Mouse (Mus musculus) ES-E14 (cell line): ENCODE results near the gene Ces1b. TPM values are rescaled to one million over a fixed set of nuclear protein-coding genes. Genes with fewer than 3 reads are reported as not detected.

Source experiments
- DNase-seq: peaks from one replicate; pipeline ENCODE4 v3.0.0-alpha.2; 2013; ENCODE audit warnings: low read depth, low spot score
- H3K27ac ChIP-seq: 2 replicates; pipeline ENCODE4 v1.5.1; 2012; ENCODE audit warnings: low read depth, mild to moderate bottlenecking, low read length, moderate library complexity, mixed read lengths; ENCODE audit not compliant: poor library complexity, insufficient read depth, severe bottlenecking
- H3K36me3 ChIP-seq: 2 replicates; pipeline ENCODE4 v1.6.1; 2012; ENCODE audit warnings: mild to moderate bottlenecking, low read length, moderate library complexity, mixed read lengths; ENCODE audit not compliant: control insufficient read depth, poor library complexity, insufficient read depth, severe bottlenecking
- H3K4me1 ChIP-seq, 2 experiments: fragments of 150-350 bp in 1 of 2; sonication (generic) in 1 of 2; 2 replicates each; pipeline ENCODE4 v1.6.1; 2012; ENCODE audit warnings: low read length in 2 of 2, mild to moderate bottlenecking in 1 of 2, mixed read lengths in 1 of 2; ENCODE audit not compliant: control insufficient read depth in 2 of 2, insufficient read depth in 2 of 2, poor library complexity in 1 of 2
- H3K4me3 ChIP-seq, 2 experiments: fragments of 150-350 bp in 1 of 2; sonication (generic) in 1 of 2; 2 replicates each; pipeline ENCODE4 v1.5.1; 2012; ENCODE audit warnings: low read length in 2 of 2, low read depth in 1 of 2, mild to moderate bottlenecking in 1 of 2, mixed read lengths in 1 of 2; ENCODE audit not compliant: insufficient read depth in 1 of 2, poor library complexity in 1 of 2, severe bottlenecking in 1 of 2
- H3K9ac ChIP-seq: 2 replicates; pipeline ENCODE4 v1.6.1; 2012; ENCODE audit warnings: low read depth, mild to moderate bottlenecking, low read length, mixed read lengths; ENCODE audit not compliant: poor library complexity, insufficient read depth, severe bottlenecking
- H3K9me3 ChIP-seq: fragments of 150-350 bp; sonication (generic); 2 replicates; pipeline ENCODE4 v1.6.1; 2012; ENCODE audit warnings: low read depth, mild to moderate bottlenecking, low read length; ENCODE audit not compliant: control insufficient read depth, insufficient read depth
- CHD2 ChIP-seq: IDR thresholded peaks from 2 replicates; pipeline ENCODE4 v1.6.1; 2014; ENCODE audit warnings: mild to moderate bottlenecking, low read depth, low read length, inconsistent platforms
- HCFC1 ChIP-seq: IDR thresholded peaks from 2 replicates; pipeline ENCODE4 v1.6.1; 2012; ENCODE audit warnings: low read length, inconsistent platforms, borderline replicate concordance; ENCODE audit not compliant: insufficient read depth
- MAFK ChIP-seq: IDR thresholded peaks from 2 replicates; pipeline ENCODE4 v1.6.1; 2014; ENCODE audit warnings: mild to moderate bottlenecking, low read depth, low read length, inconsistent platforms; ENCODE audit not compliant: insufficient read depth
- ZC3H11A ChIP-seq: IDR thresholded peaks from 2 replicates; pipeline ENCODE4 v1.6.1; 2012; ENCODE audit warnings: low read depth, mild to moderate bottlenecking, inconsistent platforms, low read length, borderline replicate concordance
- ZNF384 ChIP-seq: IDR thresholded peaks from 2 replicates; pipeline ENCODE4 v1.6.1; 2012; ENCODE audit warnings: low read depth, low read length, inconsistent platforms
- in situ Hi-C, 2 experiments: fragments of 600-800 bp; cut with MboI; formaldehyde crosslinking; loops; one replicate each; pipeline ENCODE4 v1.15.1; 2025; ENCODE audit warnings: low sequenced_read_pairs in 2 of 2, inconsistent platforms in 1 of 2; ENCODE audit not compliant: unreplicated experiment in 2 of 2
- total RNA-seq: library from RNA; depleted of rRNA; stranded (reverse); fragments of 300-350 nt; gene quantifications from 2 replicates; pipeline ENCODE4 v1.2.3, GENCODE M21; 2012; rRNA removed

Gene Ces1b
- total RNA-seq, 1 experiment: 0.18 TPM

GRCm38 (mm10) chr8:93021738-93022137, 58.1 kb downstream of the Ces1b start:
- Histone ChIP-seq H3K36me3 (no peaks in the 10 kb centered on the region), H3K27ac (no peak overlapping the region), H3K4me1 (no peaks in the 10 kb centered on the region), H3K9me3 (no peaks in the 10 kb centered on the region), H3K4me3 (no peak overlapping the region), H3K9ac (no peak overlapping the region)
- no peak for DNase-seq
- no peak for TF ChIP-seq MAFK
- TF ChIP-seq ZNF384: no peak
- no peak for TF ChIP-seq HCFC1
- no peak for TF ChIP-seq CHD2
- no peak for TF ChIP-seq ZC3H11A
- in situ Hi-C loops: loop anchor here in 1 of 2 experiments (25.0 kb wide), 1 partner anchor 391 kb away; no protein-coding TSS in a partner anchor

GRCm38 (mm10) chr8:93014300-93014699, 65.5 kb downstream of the Ces1b start:
- DNase-seq: no peak
- no peak overlapping the region for H3K4me3 ChIP-seq
- no peak overlapping the region for H3K9ac ChIP-seq
- in situ Hi-C loops: loop anchor here (5.0 to 25.0 kb wide), 5 partner anchors 81 to 401 kb away; no protein-coding TSS in a partner anchor
- no peaks in the 10 kb centered on the region for H3K9me3 ChIP-seq
- H3K4me1 ChIP-seq: no peaks in the 10 kb centered on the region
- no peaks in the 10 kb centered on the region for H3K36me3 ChIP-seq
- TF ChIP-seq ZNF384 (no peak), CHD2 (no peak), HCFC1 (no peak), ZC3H11A (no peak), MAFK (no peak)
- no peak overlapping the region for H3K27ac ChIP-seq

GRCm38 (mm10) chr8:93012226-93012625, 67.6 kb downstream of the Ces1b start:
- no peak for DNase-seq
- Histone ChIP-seq H3K4me3 (no peak overlapping the region), H3K36me3 (no peaks in the 10 kb centered on the region), H3K9me3 (no peaks in the 10 kb centered on the region), H3K27ac (no peak overlapping the region), H3K4me1 (no peaks in the 10 kb centered on the region), H3K9ac (no peak overlapping the region)
- no peak for TF ChIP-seq HCFC1
- TF ChIP-seq ZNF384: no peak
- no peak for TF ChIP-seq MAFK
- no peak for TF ChIP-seq CHD2
- TF ChIP-seq ZC3H11A: no peak
- in situ Hi-C loops: loop anchor here (5.0 to 25.0 kb wide), 5 partner anchors 83 to 403 kb away; no protein-coding TSS in a partner anchor

GRCm38 (mm10) chr8:93011439-93011838, 68.4 kb downstream of the Ces1b start:
- no peak overlapping the region for H3K9ac ChIP-seq
- peak; percentile 37 for DNase-seq
- no peak for TF ChIP-seq HCFC1
- peak; percentile 61; the same call in 1 of the 2 replicates for TF ChIP-seq ZC3H11A
- H3K36me3 ChIP-seq: no peaks in the 10 kb centered on the region
- no peak overlapping the region for H3K4me3 ChIP-seq
- in situ Hi-C loops: loop anchor here (5.0 to 25.0 kb wide), 5 partner anchors 83 to 403 kb away; no protein-coding TSS in a partner anchor
- H3K4me1 ChIP-seq: no peaks in the 10 kb centered on the region
- no peak overlapping the region for H3K27ac ChIP-seq
- H3K9me3 ChIP-seq: no peaks in the 10 kb centered on the region

GRCm38 (mm10) chr8:93010286-93010685, 69.5 kb downstream of the Ces1b start:
- no peak overlapping the region for H3K9ac ChIP-seq
- TF ChIP-seq CHD2 (no peak), HCFC1 (no peak), ZC3H11A (no peak), MAFK (no peak), ZNF384 (no peak)
- H3K27ac ChIP-seq: no peak overlapping the region
- H3K9me3 ChIP-seq: no peaks in the 10 kb centered on the region
- no peaks in the 10 kb centered on the region for H3K36me3 ChIP-seq
- no peak overlapping the region for H3K4me3 ChIP-seq
- no peaks in the 10 kb centered on the region for H3K4me1 ChIP-seq
- peak; percentile 50 for DNase-seq
- in situ Hi-C loops: loop anchor here (5.0 to 25.0 kb wide), 5 partner anchors 85 to 405 kb away; no protein-coding TSS in a partner anchor

Other genes with a start within 250 kb of the Ces1b start
- gene Lpcat2, start 224.7 kb downstream of the Ces1b start, total RNA-seq: 1.8 and 2.5 TPM in 2 replicates
- gene Capns2, start 178.6 kb downstream of the Ces1b start, total RNA-seq: 0.67 and 0.85 TPM in 2 replicates
- gene Slc6a2, start 119.9 kb downstream of the Ces1b start, total RNA-seq: 0.05 and 0.62 TPM in 2 replicates
- 0.27 TPM in 1 of 2 replicates, not detected in the other for gene Ces1a, start 31.8 kb downstream of the Ces1b start, total RNA-seq
- 0.79 and 0.85 TPM in 2 replicates for gene Ces1c, start 51.3 kb upstream of the Ces1b start, total RNA-seq
- not detected in 2 replicates for gene Ces1d, start 117.8 kb upstream of the Ces1b start, total RNA-seq
- gene Ces1e, start 149.6 kb upstream of the Ces1b start, total RNA-seq: not detected in 2 replicates
- not detected in 2 replicates for gene Ces1f, start 199.7 kb upstream of the Ces1b start, total RNA-seq